In genomic region chr17:68096982-68097381, GRCm38 (mm10) we compare ENCODE assay signal across 21 mouse cellular contexts.
DNase-seq lines count a peak whose midpoint lies in the region; ATAC-seq and TF ChIP-seq lines count a peak whose summit lies in the region.
"Had no signal": no experiment of that assay in that cellular context is flagged by ENCODE, and none has a peak within 500 bp of the region (broad histone marks: within the 10 kb centered on the region; RNA-seq: fewer than 3 reads in every experiment).

No protein-coding gene starts in this region.

- no peaks in the 10 kb centered on the region for H3K36me3 ChIP-seq in limb, embryonic 10.5 days
- H3K36me3 ChIP-seq: G1E had no signal

- H3K27me3 ChIP-seq in limb, embryonic 10.5 days (ENCODE audit: low read depth, poor library complexity, severe bottlenecking), result no peaks in the 10 kb centered on the region
- H3K27me3 ChIP-seq: CH12.LX had no signal

- no peaks in the 10 kb centered on the region for H3K9me3 ChIP-seq in limb, embryonic 10.5 days (replicated peaks)

- ATAC-seq in granulocyte monocyte progenitor cell, adult 5-6 weeks (replicated peaks; ENCODE audit: poor library complexity, severe bottlenecking), result peak; percentile 53; the same call in 1 of the 2 replicates
- peak; percentile 57; the same call in 1 of the 2 replicates for ATAC-seq in megakaryocyte progenitor cell, adult 5-6 weeks (replicated peaks; ENCODE audit: poor library complexity)
- ATAC-seq: activated CD4-positive, CD25-positive, alpha-beta regulatory T cell, adult 4 months; CD4-positive, CD25-positive, alpha-beta regulatory T cell, adult 4 months; Patski had no signal

- no peak overlapping the region for H3K4me3 ChIP-seq in limb, embryonic 10.5 days
- H3K4me3 ChIP-seq in layer of hippocampus, adult 2 months, result no peak overlapping the region

- no peak for TF ChIP-seq CTCF in layer of hippocampus, adult 2 months (conservative IDR thresholded peaks at IDR 0.05)

- 68% methylated on average over 2 of the region's 2 CpGs for WGBS in limb, embryonic 10.5 days

- DNase-seq in limb, embryonic 10.5 days (ENCODE audit: low spot score), result peak; percentile 1
- DNase-seq in frontal cortex, postnatal 10 days (ENCODE audit: low spot score in 2 of 2), result no peak
- DNase-seq in layer of hippocampus, adult 2 months (ENCODE audit: low spot score in 2 of 2), result no peak
- no peak for DNase-seq in kidney, postnatal 14 days
- DNase-seq: adrenal gland, adult 2 months; adrenal gland, adult 8-10 months; adrenal gland, postnatal 10 days; adrenal gland, postnatal 14 days; adrenal gland, postnatal 25 days; adrenal gland, postnatal 36 days; B cell, adult 2 months; cerebellum, adult 11 months; cerebellum, adult 11-12 months; cerebellum, adult 18-20 months had no signal

- H3K4me1 ChIP-seq in limb, embryonic 10.5 days, result no peaks in the 10 kb centered on the region

- no peak overlapping the region for H3K27ac ChIP-seq in limb, embryonic 10.5 days
- no peak overlapping the region for H3K27ac ChIP-seq in layer of hippocampus, adult 2 months
